Mouse (Mus musculus) brain, embryonic 14.5 days (tissue): Measurements from ENCODE around the gene Itpr1.

Experiments
- CTCF ChIP-seq: fragments of 200-500 bp; IDR thresholded peaks from 2 replicates; pipeline ENCODE4 v1.5.1; 2012; ENCODE audit warnings: inconsistent platforms, mild to moderate bottlenecking, moderate library complexity, borderline replicate concordance; ENCODE audit not compliant: insufficient read depth, insufficient read length; ENCODE audit errors: extremely low read depth
- POLR2A ChIP-seq: fragments of 200-500 bp; IDR thresholded peaks from 2 replicates; pipeline ENCODE4 v1.6.1; 2012; ENCODE audit warnings: mild to moderate bottlenecking, inconsistent platforms, borderline replicate concordance; ENCODE audit not compliant: poor library complexity, insufficient read depth, insufficient read length, severe bottlenecking; ENCODE audit errors: extremely low read depth

- TF ChIP-seq CTCF: no peak
- TF ChIP-seq POLR2A: no peak
Observed at GRCm38 (mm10) chr6:108255880-108256279, 43.0 kb downstream of the Itpr1 start.
